Mouse (Mus musculus): ENCODE data around the gene Tnip1.

DNA sequence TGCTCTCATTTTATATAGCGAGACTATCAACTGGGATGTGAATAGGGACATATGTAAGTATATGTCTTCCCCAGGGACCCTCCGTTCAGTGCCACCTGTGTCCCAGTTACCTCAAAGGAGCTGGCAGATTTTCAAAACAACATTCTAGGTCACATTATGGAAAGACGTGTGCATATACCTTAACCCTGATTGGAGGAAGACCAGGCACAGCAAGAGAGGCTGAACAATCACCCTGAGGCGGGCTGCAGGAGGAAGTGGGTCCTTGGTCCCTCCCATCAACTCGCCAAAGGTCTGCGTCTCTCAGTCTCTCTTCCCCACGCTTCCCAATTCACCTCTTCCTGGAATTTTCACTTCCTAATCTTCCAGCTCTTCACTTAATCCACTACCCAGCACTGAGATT is 5.8 kb downstream of the Tnip1 start:
- TF ChIP-seq POLR2A (IDR thresholded peaks at IDR 0.05; ENCODE audit: extremely low read depth, insufficient read depth, low read length) (no peak), CTCF (IDR thresholded peaks at IDR 0.05; ENCODE audit: low read depth, low read length) (no peak)

All from liver, adult 2 months (tissue).